Mouse (Mus musculus): ENCODE data around the gene Grpel1. TPM values are rescaled to one million over a fixed set of nuclear protein-coding genes. Genes with fewer than 3 reads are reported as not detected.

Grpel1 gene
- polyA plus RNA-seq, 1 experiment from 2014 or later = 74.4 TPM

- Histone ChIP-seq H3K4me1 (peaks cover 9% of the 10 kb centered on the region), H3K36me3 (peaks cover 78% of the 10 kb centered on the region), H3K9me3 (no peaks in the 10 kb centered on the region), H3K27me3 (ENCODE audit: insufficient read depth, poor library complexity, severe bottlenecking) (no peaks in the 10 kb centered on the region), H3K4me3 (no peak overlapping the region), H3K27ac (no peak overlapping the region)
- no peak for DNase-seq (ENCODE audit: low spot score)
- 94% methylated on average over 8 of the region's 8 CpGs for WGBS
Observed at GRCm38 (mm10) chr5:36471206-36471605, 6.4 kb downstream of the Grpel1 start.

- DNase-seq (ENCODE audit: low spot score) = no peak
- H3K27me3 ChIP-seq (ENCODE audit: insufficient read depth, poor library complexity, severe bottlenecking) = no peaks in the 10 kb centered on the region
- H3K9me3 ChIP-seq = no peaks in the 10 kb centered on the region
- WGBS = 88% methylated on average over 4 of the region's 4 CpGs
- peaks cover 77% of the 10 kb centered on the region for H3K36me3 ChIP-seq
- H3K4me1 ChIP-seq = no peaks in the 10 kb centered on the region
- no peak overlapping the region for H3K27ac ChIP-seq
- no peak overlapping the region for H3K4me3 ChIP-seq
Observed at GRCm38 (mm10) chr5:36472876-36473655, 8.3 kb downstream of the Grpel1 start.

GRCm38 (mm10) chr5:36474283-36474682 lies 9.5 kb downstream of the Grpel1 start:
- H3K9me3 ChIP-seq = no peaks in the 10 kb centered on the region

GRCm38 (mm10) chr5:36477486-36477885 lies 12.7 kb downstream of the Grpel1 start:
- Histone ChIP-seq H3K27me3 (ENCODE audit: insufficient read depth, poor library complexity, severe bottlenecking) (no peaks in the 10 kb centered on the region), H3K9me3 (no peaks in the 10 kb centered on the region), H3K27ac (no peak overlapping the region), H3K4me3 (no peak overlapping the region), H3K36me3 (peaks cover 43% of the 10 kb centered on the region), H3K4me1 (peaks cover 24% of the 10 kb centered on the region)
- DNase-seq (ENCODE audit: low spot score) = no peak
- 86% methylated on average over 3 of the region's 3 CpGs for WGBS

More at GRCm38 (mm10) chr5:36474283-36474682, 9.5 kb downstream of the Grpel1 start:
- Histone ChIP-seq H3K27me3 (ENCODE audit: insufficient read depth, poor library complexity, severe bottlenecking) (no peaks in the 10 kb centered on the region), H3K36me3 (peaks cover 66% of the 10 kb centered on the region), H3K4me3 (no peak overlapping the region), H3K27ac (no peak overlapping the region), H3K4me1 (peaks cover 7% of the 10 kb centered on the region; the same call in 1 of the 2 replicates)
- WGBS = 86% methylated on average over 5 of the region's 5 CpGs
- no peak for DNase-seq (ENCODE audit: low spot score)

GRCm38 (mm10) chr5:36478540-36479420 lies 14.0 kb downstream of the Grpel1 start:
- Histone ChIP-seq H3K27me3 (ENCODE audit: insufficient read depth, poor library complexity, severe bottlenecking) (no peaks in the 10 kb centered on the region), H3K9me3 (no peaks in the 10 kb centered on the region), H3K4me3 (no peak overlapping the region), H3K36me3 (peaks cover 31% of the 10 kb centered on the region), H3K4me1 (peaks cover 34% of the 10 kb centered on the region), H3K27ac (no peak overlapping the region)
- DNase-seq (ENCODE audit: low spot score) = no peak
- 82% methylated on average over 6 of the region's 6 CpGs for WGBS

GRCm38 (mm10) chr5:36479735-36480134 lies 14.9 kb downstream of the Grpel1 start:
- Histone ChIP-seq H3K36me3 (peaks cover 24% of the 10 kb centered on the region), H3K27ac (no peak overlapping the region), H3K4me1 (peaks cover 39% of the 10 kb centered on the region), H3K27me3 (ENCODE audit: insufficient read depth, poor library complexity, severe bottlenecking) (no peaks in the 10 kb centered on the region), H3K9me3 (no peaks in the 10 kb centered on the region), H3K4me3 (no peak overlapping the region)
- 74% methylated on average over 2 of the region's 2 CpGs for WGBS
- DNase-seq (ENCODE audit: low spot score) = no peak

- Histone ChIP-seq H3K9me3 (no peaks in the 10 kb centered on the region), H3K4me3 (no peak overlapping the region), H3K36me3 (peaks cover 20% of the 10 kb centered on the region), H3K27ac (no peak overlapping the region), H3K4me1 (peaks cover 46% of the 10 kb centered on the region), H3K27me3 (ENCODE audit: insufficient read depth, poor library complexity, severe bottlenecking) (peaks cover 4% of the 10 kb centered on the region)
- no peak for DNase-seq (ENCODE audit: low spot score)
- 94% methylated on average over 4 of the region's 4 CpGs for WGBS
Observed at GRCm38 (mm10) chr5:36480398-36480797, 15.6 kb downstream of the Grpel1 start.

GRCm38 (mm10) chr5:36481114-36481513 lies 16.3 kb downstream of the Grpel1 start:
- no peak overlapping the region for H3K4me3 ChIP-seq
- DNase-seq (ENCODE audit: low spot score) = no peak
- no peaks in the 10 kb centered on the region for H3K9me3 ChIP-seq
- no peak overlapping the region for H3K27ac ChIP-seq
- H3K4me1 ChIP-seq = peaks cover 51% of the 10 kb centered on the region
- WGBS = 72% methylated on average over 1 of the region's 1 CpGs
- H3K27me3 ChIP-seq (ENCODE audit: insufficient read depth, poor library complexity, severe bottlenecking) = peaks cover 11% of the 10 kb centered on the region
- H3K36me3 ChIP-seq = peaks cover 15% of the 10 kb centered on the region

GRCm38 (mm10) chr5:36483203-36484101 lies 18.7 kb downstream of the Grpel1 start:
- Histone ChIP-seq H3K27me3 (ENCODE audit: insufficient read depth, poor library complexity, severe bottlenecking) (peaks cover 20% of the 10 kb centered on the region), H3K9me3 (no peaks in the 10 kb centered on the region), H3K4me1 (peaks cover 51% of the 10 kb centered on the region), H3K27ac (peak overlapping the region; percentile 90), H3K4me3 (peak overlapping the region; percentile 93), H3K36me3 (peaks cover 8% of the 10 kb centered on the region)
- DNase-seq (ENCODE audit: low spot score) = peak; percentile 85
- 5% methylated on average over 58 of the region's 58 CpGs for WGBS

GRCm38 (mm10) chr5:36484171-36484990 lies 19.6 kb downstream of the Grpel1 start, which contains the start of the genes Tada2b and Ccdc96:
TSS of gene Tada2b (minus strand) at chr5:36484285.
TSS of gene Ccdc96 (plus strand) at chr5:36484588.
- peaks cover 20% of the 10 kb centered on the region for H3K27me3 ChIP-seq (ENCODE audit: insufficient read depth, poor library complexity, severe bottlenecking)
- H3K4me1 ChIP-seq = peaks cover 42% of the 10 kb centered on the region
- 6% methylated on average over 97 of the region's 97 CpGs for WGBS
- DNase-seq (ENCODE audit: low spot score) = peak; percentile 99
- H3K4me3 ChIP-seq = peak within 1 kb of the TSS; percentile 93
- peak within 1 kb of the TSS; percentile 90 for H3K27ac ChIP-seq
- no peaks in the 10 kb centered on the region for H3K9me3 ChIP-seq
- peaks cover 8% of the 10 kb centered on the region for H3K36me3 ChIP-seq

- peaks cover 38% of the 10 kb centered on the region for H3K4me1 ChIP-seq
- DNase-seq (ENCODE audit: low spot score) = no peak
Observed at GRCm38 (mm10) chr5:36485306-36485705, 20.5 kb downstream of the Grpel1 start.

More at GRCm38 (mm10) chr5:36485306-36485705, 20.5 kb downstream of the Grpel1 start:
- peaks cover 20% of the 10 kb centered on the region for H3K27me3 ChIP-seq (ENCODE audit: insufficient read depth, poor library complexity, severe bottlenecking)
- peak overlapping the region; percentile 93 for H3K4me3 ChIP-seq
- no peaks in the 10 kb centered on the region for H3K9me3 ChIP-seq
- 0 out of 2 replicates have a peak overlapping the region, but pooled peaks have one; percentile 38 for H3K27ac ChIP-seq
- WGBS = 23% methylated on average over 19 of the region's 19 CpGs
- H3K36me3 ChIP-seq = peaks cover 8% of the 10 kb centered on the region
